Mouse (Mus musculus) spleen, postnatal 36 days (tissue): ENCODE results near the gene Tac4.
A peak's percentile ranks its signal among the peaks of the same experiment; 100 is the strongest.

Source experiments
- DNase-seq, 2 experiments: peaks; one replicate each; pipeline ENCODE4 v3.0.0; 2022; ENCODE audit warnings: low spot score in 2 of 2, mixed read lengths in 1 of 2

Gene Tac4

DNA sequence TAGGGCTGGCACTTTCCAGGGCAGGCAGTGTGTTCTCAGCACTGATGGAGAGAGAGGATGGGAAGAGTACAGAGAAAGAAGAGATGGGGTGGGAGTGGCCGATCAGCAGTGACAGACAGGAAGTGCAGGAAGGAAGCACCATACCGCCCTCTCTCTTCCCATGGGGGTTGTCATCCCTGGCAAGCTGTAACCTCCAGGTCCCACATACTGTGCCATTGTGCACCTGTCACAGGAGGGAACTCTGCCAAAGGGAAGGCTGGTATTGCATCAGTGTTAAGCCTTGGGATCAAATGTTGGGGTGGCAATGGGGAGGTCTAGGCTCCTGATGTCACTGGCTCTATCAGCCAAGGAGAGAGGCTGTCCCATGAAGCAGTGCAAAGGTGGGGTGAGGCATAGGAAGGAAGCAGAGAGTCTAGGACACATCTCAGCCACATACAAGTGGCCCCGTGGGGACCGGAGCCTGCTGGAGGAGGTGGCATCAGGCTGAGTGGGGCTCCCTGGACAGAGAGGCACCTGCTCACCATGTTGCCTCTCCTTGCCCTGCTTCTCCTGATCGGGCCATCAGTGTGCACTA, at the start of gene Tac4:
Gene Tac4, plus strand, starts transcription at position 352 of the 574 bp plus-strand sequence.
- DNase-seq: peak; percentile 56 to 59

DNA sequence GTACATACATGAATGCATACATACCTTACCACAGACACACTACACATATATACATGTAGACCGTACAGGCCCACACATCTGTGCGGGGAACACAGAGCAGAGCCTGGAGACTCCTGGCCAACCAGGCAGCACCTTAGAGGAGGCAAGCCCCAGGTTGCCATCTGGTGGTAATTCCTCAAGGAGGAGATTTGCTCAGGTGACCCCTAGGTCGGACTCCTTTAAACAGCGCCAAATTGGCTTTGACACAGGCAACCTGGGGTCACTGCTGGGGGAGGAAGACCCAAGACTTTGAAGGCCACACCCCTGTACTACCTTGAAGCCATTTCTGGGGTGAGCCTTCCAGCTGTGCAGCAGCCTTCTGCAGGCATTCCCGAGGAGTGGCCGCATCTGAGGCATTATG, 47.7 kb upstream of the Tac4 start:
- DNase-seq: no peak

DNA sequence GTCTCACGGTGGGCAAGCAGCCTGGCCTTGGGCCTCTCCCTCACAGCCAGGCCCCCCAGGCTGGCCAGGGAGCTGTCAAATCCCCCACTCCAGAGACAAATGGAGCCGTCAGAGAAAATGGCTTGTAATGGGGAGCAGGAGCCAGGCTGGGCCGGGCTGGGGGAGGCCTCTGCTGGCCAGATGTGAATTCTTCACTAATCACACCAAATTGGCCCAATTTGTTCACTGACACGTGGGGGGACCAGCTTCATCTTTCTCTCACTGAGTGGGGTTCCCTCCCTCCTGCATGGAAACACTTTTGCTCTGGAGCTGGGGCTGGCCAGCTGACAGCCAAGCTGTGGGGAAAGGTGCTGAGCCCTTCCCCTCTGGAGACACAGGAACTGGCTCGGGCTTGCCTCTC, 47.0 kb upstream of the Tac4 start:
- no peak for DNase-seq

DNA sequence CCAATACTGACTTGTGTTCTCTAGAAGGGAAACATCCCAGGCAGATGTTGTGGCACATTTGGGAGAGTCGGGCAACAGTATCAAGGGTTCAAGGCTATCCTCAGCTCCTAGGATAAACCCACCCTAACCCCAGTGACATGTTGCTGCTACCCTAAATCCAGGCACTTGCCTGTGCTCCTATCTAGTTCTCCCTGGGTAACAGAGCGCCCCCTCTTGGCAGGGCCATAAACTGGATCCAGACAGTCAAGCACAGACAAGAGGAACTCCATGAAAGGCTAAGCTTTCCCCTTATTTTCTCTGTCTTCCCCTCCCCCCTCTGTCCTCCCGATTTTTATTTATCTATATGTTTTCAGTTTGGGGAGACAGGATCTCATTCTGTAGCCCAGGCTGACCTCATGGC, 45.1 kb upstream of the Tac4 start:
- DNase-seq: no peak

DNA sequence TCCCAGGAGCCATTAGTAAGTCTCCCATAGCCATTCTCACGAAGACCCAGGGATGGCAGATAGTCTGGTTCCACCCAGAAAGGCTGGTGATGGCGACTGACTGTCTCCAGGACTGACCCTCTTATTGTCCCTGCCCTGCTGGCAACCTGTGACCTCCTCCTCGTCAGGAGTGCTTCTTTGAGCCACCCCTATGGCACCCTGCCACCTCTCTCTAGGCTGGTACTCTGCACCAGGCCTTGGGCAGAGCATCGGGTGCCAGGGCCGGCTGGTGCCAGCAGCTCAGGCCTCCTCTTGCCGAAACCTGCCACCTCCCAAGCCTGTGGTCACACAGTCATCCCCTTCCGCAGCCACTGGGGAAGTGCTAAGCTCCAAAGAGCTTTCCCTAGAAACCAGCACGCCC, 42.2 kb upstream of the Tac4 start:
- no peak for DNase-seq

DNA sequence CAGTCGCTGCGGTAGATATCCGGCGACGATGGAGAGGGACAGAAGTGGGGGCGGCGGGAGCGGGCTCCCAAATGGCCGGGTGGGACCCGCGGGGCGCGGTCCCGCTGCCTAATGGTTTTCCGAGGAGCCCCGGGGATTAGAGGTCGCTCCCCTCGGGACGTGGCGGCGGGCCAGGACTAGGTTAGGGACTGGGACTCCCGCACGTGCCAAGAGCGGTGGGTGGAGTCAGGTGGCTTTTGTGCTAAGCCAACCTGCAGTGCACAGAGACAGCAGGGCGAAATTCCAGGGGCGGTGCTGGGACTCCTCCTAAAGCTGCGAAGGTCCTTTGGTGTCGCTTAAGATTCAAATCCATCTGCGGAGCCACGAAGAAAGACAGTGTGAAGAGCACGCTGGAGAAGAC, 37.9 kb upstream of the Tac4 start:
- DNase-seq: no peak

DNA sequence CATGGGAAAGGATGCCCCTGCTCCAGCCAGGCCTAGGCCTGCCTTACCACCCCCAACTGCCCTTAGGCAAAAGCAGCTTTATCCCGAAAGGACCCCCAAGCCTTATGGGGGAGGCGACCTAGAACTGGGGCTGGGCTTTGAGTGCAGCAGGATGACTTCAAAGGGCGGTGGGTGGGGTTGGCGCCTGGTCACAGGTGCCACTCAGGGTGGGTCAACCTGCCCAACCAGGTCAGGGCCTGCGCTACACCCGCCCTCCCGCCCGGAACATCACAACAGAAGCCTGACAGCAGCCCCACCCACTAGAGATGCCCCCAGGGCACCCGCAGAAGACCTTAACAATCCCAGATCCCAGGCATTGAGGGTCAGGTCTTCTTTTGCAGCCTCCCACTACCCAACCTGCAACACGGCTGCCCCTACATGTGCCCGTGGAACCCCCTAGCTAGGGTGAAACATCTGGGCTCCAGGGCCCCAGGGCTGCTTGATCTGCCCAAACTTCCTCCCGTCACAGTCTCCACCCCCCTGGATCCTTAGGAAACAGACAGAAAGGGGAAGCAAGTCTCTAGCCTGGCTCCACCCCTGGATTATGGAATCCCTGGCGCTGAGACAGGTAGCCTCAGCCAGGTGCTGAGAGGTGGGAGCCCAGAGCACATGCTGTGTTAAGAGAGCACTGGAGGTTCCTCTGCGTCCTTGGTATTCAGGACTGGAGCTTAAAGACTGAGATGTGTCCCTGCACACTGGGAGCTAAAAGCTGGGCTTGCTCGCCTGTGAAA, 37.0 kb upstream of the Tac4 start:
- DNase-seq: no peak

DNA sequence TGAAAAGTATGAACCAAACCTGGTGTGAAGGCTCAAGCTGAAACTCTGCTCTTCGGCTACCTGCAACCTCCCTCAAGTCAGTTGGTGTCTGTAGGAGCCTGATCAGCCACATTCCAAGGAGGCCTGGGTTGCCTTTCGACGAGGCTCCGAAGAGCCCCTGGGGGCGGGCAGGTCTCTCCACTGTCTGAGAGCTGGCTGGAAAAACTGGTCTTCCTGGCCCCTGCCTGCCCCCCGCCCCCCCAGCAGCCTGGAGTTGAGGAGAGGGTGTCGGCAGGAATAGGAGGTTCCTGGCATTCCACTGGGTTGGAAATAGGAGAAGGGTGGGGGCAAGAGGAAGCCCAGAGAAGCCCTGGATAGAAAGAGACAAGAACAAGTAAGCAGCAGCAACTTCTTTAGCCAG, 35.9 kb upstream of the Tac4 start:
- DNase-seq: no peak

DNA sequence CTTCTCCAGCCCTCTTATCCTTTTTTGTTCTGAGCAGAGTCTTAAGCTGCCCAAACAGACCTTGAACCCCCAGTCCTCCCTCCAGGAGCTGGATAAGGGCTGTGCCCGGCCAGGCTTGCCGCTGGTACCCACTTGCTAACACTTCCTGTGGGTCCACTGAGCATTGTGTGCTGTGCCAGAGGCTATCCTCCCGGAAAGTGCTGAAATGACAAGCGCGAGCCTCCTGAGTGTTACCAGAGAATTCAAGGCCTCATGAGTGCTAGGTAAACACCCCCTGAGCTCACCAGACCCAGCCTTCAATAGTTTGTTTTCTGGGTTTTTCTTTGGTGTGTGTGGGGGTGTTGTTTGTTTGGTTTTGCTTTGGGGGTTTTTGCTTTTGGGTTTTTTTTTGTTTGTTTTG, 33.9 kb upstream of the Tac4 start:
- no peak for DNase-seq

DNA sequence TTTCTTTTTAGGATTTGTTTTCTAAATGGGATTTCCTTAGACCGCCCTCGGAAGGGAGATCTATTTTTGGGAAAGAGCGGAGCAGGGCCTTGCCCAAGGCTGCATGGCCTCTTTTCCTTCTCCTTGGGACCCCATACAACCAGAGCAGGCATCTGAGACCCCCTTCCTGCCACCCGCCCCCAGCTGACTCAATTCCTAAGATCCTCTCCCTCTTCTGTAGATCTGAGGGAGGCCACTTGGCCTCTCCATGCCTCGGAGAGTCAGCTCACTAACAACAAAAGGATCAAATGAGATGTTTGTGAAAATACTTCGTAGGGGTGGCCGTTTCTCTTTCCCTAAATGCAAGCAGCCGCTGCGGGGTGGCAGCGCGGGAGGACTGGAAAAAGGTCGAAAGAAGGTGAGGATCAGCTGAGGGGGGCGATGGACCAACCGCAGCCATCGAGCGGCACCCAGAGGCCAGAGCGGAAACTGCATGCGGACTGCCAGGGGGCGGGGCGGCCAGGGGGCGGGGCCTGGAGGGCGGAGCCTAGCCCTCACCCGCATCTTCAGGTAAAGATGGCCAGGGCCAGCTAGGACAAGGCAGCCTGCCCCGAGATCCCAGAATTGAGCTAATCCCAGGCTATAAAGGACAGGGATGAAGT, 29.5 kb upstream of the Tac4 start:
- DNase-seq: peak; percentile 14 to 20

DNA sequence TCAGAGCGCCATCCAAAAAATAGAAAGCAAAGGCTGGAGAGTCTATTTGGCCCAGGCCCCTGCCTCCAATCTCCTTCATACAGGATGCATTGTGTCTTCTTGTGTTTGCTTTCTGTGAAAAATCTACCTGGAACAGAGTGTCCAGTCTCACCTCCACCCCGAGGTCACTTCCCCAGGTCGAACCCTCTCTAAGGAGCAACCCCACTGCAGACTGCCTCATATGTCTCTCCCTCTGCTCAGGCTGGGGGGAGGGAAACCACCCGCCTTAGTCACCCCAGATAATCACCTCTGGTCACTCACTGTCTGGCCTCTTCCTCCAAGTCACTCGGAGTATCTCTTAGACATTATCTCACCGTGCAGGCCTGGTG, 29.0 kb upstream of the Tac4 start:
- DNase-seq: no peak

DNA sequence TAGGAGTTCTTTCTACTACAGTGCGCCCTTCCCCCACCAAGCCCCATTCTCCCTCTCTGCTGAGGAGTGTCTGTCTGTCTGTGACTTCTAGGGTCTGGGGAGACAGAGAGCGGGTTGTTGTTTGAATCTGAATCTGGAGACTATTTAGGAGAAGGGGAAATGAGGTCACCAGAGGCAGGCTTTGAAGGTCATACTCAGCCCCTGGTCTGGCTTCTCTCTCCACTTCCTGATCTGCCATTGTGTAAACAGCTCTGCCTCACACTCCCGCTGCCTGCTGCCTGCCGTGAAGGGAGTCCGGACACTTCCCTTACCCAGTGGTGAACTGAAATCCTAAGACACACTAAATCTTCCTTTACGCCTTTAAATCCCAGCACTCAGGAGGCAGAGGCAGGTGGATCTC, 22.9 kb upstream of the Tac4 start:
- no peak for DNase-seq

DNA sequence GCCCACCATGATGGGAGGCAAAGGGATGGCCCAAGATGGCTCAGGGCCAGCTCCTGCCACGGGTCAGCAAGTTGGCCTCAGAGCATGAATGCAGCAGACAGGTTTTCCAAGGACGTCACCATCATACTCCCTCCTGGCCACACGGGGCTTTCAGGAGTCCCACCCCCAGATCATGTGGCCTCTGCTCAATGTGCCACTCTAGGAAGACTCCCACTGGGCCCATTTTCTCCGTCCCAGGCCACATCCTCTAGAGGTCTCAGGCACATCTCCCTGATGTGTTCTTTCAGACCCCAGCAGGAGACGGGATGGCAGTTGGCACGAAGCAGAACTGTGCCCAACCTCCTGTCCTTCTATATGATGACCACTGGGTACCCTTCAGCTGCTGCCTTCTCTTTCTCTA, 18.7 kb upstream of the Tac4 start:
- DNase-seq: no peak

DNA sequence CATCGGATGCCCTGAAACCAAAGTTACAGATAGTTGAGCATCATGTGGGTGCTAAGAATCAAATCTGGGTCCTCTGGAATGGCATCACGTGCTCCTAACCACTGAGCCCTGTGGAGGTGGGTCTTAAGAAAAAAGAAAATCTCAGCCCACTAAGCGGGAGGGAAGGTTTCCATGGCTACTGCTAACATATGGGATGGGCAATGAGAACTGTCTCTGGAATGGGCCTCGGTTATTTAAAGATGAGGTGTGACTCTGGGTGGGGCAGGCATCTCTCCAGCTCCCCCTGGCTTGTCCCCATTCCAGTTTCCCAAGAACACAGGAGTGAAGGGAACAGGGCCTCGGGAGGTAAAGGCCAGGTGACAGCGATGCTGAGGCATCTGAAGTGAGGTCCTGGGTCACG, 15.9 kb upstream of the Tac4 start:
- no peak for DNase-seq

DNA sequence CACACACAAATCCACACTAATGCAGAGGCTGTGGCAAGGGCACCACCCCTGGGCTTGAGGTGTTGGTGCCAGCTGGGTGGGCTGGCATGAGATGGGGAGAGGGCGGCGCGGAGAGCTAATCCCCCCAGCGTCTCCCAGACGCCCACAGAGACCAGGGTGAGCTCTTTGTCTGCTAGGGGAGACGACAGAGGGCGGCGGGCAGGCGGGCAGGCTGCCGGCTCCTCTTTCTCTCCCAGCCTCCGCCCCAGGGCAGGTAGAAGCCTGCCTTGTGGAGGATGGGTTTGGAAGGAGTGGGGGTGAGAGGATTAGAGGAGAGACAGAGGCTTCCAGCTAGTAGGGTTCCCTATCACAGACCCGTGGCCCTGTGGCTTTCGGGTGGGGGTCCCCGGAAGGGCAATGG, 14.3 kb upstream of the Tac4 start:
- no peak for DNase-seq

DNA sequence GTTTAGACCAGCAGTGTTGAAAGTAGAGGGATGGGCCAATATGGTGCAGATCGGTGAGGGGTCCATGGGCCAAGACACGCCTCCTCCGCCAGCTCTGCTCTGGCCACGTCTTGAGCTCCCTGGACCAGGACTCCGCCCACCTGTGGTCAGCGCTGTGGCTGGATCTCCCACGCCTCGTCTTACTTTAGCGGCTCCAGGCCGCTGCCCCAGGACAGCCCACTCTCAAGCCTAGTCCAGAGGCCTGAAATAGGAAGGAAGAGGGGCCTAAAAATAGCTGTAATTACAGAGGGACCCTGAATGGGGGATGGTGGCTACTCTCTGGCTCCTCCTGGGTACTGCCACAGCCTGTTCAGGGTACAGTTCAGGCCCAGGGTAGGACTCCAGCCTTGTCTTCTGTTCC, 11.2 kb upstream of the Tac4 start:
- no peak for DNase-seq

DNA sequence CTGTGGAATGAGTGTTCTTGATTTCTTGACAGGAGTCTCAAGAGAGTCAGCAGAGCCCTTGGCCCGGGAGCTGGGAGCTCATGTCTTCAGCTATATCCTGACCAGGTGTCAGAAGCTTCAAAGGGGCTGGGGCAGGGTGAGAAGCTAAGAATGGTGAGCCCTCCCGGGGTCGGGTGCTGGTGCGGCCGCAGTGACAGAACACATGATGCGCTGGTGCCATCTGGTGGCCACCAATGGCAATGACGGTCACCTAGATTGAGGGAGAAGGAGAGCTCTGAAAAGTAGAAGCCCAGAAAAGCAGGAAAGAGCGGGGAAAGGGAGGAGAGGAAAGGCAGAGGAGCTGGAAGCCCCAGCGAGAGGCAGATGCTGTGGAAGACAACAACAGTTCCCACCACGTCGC, 10.0 kb upstream of the Tac4 start:
- DNase-seq: peak; percentile 38 to 43

DNA sequence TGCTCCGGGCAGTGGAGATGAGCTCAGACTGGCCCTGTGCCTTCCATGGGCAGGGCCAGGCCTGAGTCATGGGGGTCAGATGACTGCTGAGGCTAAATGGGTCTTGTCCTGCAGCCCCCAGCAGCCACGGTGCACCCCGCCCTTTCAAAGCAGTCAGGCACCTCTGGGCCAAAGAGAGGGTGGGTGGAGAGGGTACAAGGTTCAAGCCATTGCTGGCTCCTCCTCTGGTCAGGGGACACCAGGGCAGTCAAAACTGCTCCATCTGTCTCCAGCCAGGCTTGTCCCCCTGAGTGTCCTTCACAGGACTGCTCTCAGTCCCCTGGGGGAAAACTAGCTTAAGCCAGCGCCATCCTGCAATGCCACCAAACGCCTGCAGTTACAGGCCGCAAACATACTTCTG, 9.2 kb upstream of the Tac4 start:
- DNase-seq: no peak

DNA sequence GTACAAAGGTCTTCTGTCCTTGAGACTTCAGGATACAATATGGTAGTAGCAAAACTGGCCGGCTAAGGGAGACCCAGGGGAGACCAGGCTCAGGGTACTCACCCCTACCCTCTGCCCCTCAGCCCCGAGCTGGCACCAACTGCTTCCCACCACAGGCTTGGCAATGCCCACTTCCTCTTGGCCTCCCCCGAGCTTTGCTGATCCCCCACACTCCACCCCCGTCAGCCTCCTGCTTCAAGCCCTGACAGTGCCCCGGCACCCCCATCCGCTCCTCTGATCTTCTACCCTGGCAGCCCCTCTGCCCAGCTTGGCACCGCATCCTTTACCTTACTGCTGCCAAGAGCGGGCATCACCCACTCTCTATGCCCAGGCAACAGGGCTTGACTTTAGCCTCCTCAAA, 7.2 kb upstream of the Tac4 start:
- DNase-seq: no peak

DNA sequence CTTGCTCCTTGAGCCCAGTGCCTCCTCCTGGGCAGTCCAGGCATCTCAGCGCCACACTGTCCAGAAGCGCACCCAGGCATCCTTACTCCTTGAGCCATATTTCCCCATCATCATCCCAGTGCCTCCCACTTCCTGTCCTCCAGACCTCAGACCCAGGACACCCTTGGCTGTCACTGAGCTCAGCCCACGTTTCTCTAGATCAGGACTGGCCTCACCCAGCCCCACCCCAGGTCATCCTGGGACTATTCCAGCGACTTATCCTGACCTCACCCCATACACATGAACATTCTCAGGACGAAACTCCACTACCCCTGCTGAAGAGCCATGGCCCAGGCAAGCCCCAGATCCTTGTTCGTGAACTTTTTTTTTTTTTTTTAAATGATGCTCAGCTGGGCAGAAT, 5.6 kb upstream of the Tac4 start:
- DNase-seq: no peak

DNA sequence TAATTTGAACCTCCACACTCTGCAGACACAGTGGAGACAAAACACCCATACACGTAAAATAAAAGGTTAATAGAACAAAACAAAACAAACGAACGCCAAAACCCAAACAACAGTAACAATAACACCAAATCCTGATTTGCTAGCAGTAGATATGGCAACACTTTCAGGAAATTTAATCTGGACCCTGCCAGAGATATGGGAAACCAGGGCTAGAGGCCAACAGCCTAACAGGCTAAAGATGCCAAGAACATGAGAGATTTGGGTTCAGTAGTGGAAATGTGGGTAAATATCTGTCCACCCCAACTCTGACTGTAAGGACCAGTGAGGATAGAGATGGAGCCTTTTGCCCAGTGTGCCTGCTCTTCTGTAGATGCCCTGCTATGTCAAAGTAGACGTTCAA, 3.4 kb upstream of the Tac4 start:
- DNase-seq: no peak

DNA sequence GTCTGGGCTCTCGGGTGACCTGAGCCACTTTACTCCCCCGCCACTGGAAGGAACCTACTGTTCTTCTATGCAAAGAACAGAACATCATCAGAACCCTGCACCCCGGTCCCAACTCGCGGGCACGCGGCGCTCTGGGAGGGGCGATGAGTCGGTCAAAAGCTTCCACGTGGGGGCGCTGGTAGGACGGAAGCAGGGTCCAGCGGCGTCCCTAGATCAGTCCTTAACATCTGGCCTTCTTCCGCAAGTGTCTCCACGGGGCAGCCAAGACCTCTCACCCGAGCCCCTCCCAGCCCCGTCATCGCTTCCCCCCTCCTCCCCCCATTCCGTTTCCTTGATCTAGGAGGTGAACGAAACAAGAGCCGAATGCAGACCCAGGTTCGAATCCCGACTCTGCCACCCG, 2.8 kb upstream of the Tac4 start:
- peak; percentile 82 to 84 for DNase-seq

DNA sequence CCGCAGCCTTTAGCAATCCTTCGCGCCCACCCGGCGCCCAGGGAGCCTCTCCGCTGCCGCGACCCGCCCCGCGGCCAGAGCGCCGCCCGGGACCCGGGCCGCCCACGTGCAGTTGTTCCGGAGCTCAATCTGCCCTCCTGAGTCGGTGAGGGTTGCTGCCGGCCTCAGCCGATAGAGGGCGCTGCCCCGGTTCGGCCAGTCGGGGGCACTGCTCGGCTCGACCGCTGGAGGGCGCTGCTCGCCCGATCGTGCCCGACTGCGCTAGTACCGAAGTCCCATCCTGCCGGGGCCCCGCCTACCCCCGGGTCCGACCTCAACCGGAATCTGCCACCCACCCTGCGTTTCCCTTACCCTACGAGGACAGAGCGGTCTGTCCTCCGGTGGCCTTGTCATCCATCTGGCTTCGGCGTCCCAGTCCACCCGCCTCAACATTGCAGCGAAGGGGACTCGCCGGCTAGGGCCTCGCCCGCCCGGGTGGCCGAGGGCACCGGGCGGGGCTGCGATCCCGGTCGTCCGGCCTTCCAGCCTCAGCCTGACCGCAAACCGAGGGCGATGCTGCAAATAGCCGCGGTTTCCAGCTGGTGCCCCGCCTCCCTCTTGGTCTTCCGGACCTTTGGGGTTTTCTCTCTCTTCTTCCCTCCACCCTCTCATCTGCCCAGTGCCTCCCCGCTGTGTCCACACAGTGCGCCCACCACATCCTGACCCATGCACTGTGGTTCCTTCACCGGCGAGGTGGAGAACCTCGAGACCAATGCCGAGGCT, 2.1 kb upstream of the Tac4 start:
- peak; percentile 93 for DNase-seq
